Mouse (Mus musculus) gastrocnemius, postnatal 14 days (tissue): Measurements from ENCODE around the gene Hspa12a. TPM values are rescaled to one million over a fixed set of nuclear protein-coding genes. Genes with fewer than 3 reads are reported as not detected.

ENCODE experiments used
- DNase-seq: peaks from one replicate; pipeline ENCODE4 v3.0.0; 2021; ENCODE audit warnings: mixed read lengths
- intact Hi-C: fragments of 180-260 bp; cut with DNase I; formaldehyde crosslinking; loops from one replicate; pipeline ENCODE4 v1.15.1; 2025; ENCODE audit warnings: low total_unique reads
- total RNA-seq, 2 experiments: library from RNA; stranded (reverse); gene quantifications; 2 replicates each; pipeline ENCODE4 v1.2.3; 2021

Hspa12a gene
- total RNA-seq, 2 experiments from 2014 or later: 8.6 to 13.4 TPM

DNA sequence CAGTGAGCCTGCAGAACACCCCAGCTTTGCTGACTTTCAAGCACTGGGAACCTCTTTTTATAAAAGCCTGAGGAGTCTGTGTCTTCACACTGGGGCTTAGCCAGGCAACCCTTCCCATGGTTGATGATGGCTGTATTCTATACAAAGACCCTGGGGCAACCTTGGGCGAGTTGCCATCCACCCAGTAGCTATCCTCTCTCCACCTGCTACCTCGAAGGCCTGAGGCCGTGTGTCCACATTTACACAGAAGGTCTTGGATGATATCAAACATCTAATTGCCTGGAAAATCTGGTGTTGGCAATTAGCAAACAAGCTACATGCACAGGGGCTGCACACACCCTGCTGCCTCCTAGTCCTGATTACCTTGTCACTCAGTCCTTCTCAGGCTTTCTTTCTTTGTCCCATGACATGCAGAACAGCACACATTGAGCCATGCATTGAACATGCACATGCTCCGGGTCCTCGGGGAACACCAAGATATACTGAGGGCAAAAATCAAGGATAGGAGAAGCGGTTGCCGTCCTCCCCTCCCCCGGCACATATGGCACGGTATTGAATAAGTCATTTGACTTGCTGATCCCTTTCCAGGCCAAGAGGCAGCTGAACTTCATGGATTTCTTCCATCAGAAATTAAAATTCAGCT is 112.1 kb downstream of the Hspa12a start:
- intact Hi-C loops: no loop called here
- no peak for DNase-seq

DNA sequence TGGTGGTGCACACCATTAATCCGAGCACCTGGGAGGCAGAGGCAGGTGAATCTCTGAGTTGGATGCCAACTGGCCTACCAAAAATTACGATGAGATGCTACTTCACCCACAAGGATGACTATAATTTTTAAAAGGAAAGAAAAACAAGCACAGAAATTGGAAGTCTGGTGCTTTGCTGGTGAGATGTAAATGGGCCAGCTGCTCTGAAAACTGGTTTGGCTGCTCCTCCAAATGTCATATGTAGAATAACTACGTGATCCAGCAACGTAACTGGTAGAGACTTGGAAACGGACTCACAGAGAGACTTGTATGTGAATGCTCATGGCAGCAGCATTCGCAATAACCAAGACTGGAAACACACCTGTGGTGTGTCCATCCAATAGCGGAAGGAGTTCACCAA is 113.3 kb downstream of the Hspa12a start:
- DNase-seq: no peak
- intact Hi-C loops: no loop called here

DNA sequence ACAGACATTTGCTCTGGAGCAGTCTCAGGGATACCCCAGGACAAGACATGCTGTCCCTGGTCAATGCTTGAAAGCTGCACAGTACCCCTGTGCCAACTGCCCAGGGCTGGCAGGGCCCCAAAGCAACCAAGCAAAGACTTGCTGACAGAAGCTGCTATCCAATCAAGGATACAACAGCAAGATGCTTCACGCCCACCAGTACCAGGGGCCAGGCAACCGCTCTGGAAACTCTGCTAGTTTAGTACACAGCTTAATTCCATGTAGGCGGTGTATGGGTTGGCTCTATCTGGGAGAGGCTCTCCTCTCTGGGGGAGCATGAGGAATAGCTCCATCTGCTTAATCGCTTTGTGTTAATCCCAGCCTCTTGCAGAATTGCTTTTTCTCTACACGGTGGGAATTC is 113.9 kb downstream of the Hspa12a start:
- intact Hi-C loops: no loop called here
- DNase-seq: peak; percentile 38

DNA sequence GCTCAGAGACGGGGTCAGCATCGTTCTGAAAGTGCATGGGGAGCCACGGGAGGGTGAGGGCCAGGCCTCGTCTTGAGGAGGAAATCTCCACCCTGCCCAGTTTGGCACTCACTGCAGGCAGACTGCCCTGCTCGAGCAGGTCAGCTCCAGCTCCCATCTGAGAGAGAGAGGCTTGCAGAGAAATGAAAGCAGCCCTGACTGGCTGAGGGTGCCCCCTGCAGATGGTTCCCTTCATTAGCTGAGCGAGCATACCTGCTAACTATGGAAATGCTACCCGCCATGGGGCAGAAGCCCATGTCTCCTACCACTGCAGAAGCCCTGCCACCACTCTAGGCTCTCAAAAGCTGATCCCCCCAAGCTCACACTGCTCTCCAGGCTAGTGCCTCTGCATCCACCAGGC is 115.8 kb downstream of the Hspa12a start:
- no peak for DNase-seq
- intact Hi-C loops: no loop called here

GRCm38 (mm10) chr19:58824316-58824715 is 119.1 kb downstream of the Hspa12a start:
- DNase-seq: no peak
- intact Hi-C loops: no loop called here

DNA sequence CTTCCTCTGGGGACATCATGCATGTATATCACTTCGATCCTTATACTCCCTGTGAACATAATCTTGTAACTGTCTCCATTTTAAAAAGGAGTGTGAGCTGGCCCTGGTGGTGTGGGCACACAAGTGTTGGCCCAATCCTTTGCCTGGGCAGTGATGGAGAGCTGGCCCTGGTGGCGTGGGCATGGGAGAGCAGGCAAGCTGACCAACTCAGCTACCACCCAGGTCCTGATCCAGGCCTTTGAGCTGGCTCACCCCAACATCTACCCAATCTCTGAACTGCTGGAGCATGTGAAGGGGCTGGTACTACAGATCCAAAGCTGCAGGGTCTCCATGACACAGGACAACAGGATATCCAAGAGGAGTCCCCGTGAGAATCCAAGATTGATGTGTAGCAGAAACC is 120.2 kb downstream of the Hspa12a start:
- no peak for DNase-seq
- intact Hi-C loops: no loop called here

DNA sequence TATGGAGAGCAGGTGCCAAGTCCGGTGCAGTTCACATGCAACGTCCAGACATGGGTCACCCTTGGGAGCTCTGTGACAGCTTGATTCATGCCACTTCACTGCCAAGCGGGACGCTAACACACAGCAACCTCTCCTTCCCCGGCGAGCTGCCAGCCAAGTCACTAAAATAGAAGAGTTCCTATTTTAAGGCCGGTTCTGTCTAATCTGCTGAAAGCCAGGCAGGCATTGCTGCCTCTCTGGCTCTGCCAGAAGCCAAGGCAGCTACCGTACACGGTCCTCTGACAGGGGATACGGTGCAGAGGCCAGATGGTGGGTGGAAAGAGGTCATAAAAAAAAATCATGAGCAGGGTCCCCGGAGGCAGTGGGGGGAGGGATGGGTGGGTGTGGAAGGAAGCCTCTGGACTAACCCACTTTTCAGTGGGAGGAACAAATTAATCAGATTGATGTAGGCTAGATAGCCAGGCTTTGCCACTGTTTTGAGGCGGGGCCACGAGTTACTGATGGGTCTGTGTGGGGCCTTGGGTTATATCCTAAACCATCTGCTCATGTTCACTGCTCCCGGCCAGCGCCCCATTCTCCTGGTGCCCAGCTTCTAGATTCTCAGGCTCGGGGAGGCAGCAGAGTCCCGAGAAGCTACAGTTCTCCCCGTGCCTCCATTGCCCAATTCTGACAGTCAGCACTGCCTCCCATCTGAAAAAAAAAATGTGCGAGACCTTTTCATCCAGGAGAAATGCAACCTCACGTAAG is 120.8 kb downstream of the Hspa12a start:
- intact Hi-C loops: no loop called here

DNA sequence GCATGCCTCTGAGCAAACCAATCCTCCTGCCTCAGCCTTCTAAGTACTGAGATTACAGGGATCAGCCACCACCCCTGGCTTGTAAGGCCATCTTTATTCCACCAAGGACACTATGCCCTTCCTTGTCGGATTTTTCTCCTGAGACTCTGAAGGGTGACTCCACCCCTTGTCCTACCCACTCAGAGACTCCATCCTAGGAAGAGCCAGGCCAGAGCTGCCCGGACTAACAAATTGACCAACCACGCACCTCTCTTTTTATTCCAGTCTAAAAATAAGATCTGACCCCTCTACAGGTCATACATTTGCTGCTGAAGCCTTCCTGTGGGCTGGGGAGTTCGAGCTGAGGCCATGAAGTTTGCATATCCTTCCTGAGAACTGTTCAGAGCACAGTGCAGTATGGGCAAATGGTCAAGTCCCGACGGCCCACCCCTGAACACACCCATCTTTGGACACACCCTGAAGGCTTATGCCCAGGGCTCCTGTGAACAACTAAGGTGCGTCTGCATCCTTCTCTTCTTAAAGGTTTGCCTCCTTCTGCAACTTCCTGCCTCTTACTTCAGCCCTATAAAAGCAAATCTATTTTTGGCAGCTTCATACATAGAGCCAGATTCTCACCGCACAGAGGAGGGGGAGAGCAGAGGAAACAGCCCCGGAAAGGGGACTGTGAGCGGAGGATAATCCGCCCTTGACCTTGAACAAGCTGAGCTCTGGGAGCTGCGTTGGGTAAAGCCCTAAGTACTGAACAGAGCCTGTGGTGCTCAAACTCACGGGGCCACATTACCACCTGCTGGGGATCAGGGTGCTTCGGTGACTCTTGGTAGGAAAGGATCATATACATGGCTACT is 124.7 kb downstream of the Hspa12a start:
- intact Hi-C loops: no loop called here
- DNase-seq: no peak

More for the DNA sequence above, 120.8 kb downstream of the Hspa12a start:
- DNase-seq: peak; percentile 80

DNA sequence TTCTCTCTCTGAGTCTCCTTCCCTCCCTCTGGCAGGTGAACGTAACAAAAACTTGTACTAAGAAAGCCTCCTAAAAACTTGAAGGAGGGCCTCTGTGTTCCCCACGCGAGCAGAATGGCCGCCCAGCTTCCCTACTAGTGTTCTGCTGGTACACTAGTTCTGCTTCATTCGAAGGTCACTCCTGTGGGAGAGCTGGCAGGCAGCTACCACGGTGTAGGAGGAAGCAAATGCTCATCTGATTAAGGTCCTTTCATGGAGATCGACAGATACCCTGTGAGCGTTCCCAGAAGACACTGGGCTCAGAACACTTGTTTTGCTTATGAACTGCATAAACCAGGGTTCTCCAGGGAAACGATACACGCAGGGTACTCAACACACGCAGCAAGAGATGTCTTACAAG is 126.1 kb downstream of the Hspa12a start:
- DNase-seq: no peak
- intact Hi-C loops: no loop called here

- intact Hi-C loops: no loop called here
- peak; percentile 60 for DNase-seq
These were observed 126.9 kb downstream of the Hspa12a start for GRCm38 (mm10) chr19:58816453-58817041.

DNA sequence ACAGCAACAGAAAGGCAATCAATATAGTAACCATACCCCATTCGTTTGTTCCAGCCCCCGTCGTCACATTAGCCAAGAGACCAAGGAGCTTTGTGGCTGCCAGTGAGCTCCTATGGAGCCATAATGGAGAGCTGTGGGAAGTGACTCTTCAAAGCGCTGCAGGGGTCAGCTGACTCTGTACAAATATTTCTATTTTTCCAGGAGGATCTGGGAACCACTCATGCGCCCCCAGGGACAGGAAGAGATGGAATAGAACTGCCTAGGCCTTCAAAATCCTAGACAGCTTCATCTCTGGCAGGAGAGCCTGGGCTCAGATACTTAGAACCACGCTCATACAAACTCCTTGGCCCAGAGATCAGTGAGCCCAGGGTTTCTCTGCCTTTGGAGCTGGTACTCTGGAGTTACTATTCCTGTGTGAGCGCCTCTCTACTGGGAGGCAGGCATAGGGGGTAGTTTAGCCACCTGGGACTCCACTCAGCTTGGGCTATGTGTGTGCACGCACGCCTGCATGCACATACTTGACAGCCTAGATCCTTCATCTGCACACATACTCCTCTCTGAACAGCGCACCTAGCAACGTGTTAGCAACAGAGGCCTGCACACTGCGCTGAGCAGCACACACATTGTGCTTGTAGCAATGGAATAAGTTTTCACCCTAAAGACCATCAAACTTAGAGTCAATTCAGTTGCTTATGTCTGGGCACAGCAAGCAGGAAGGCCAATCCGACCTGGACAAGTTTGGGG is 128.1 kb downstream of the Hspa12a start:
- DNase-seq: no peak
- intact Hi-C loops: no loop called here

GRCm38 (mm10) chr19:58810536-58810935 is 132.9 kb downstream of the Hspa12a start:
- no peak for DNase-seq
- intact Hi-C loops: loop anchor here (2.0 kb wide), 1 partner anchor 92 kb away; no protein-coding TSS in a partner anchor

- intact Hi-C loops: loop anchor here (10.0 kb wide), 1 partner anchor 386 kb away; no protein-coding TSS in a partner anchor
- DNase-seq: no peak
These were observed 134.6 kb downstream of the Hspa12a start for GRCm38 (mm10) chr19:58808864-58809263.

DNA sequence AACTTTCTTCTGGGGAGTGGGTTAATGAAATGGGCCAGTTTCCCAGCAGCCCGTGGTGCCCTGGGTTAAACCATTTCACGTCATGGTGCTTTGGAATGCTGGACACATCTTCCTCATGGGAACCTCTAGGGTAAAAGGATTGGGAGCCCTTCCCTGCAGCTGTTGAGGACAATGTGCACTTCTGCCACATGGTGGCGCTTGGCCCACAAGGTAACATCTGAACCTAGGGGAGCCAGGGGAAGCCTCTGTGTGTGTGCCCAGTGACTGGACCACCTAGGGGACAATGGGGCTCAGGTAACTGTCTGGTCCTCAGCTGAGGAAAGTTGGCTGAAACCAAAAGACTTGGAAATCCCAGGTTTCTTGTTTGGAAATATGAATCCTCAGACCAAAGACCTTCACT is 137.1 kb downstream of the Hspa12a start:
- peak; percentile 78 for DNase-seq
- intact Hi-C loops: loop anchor here (10.0 kb wide), 1 partner anchor 388 kb away; no protein-coding TSS in a partner anchor

GRCm38 (mm10) chr19:58805191-58805779 is 138.2 kb downstream of the Hspa12a start:
- intact Hi-C loops: loop anchor here (10.0 kb wide), 1 partner anchor 390 kb away; no protein-coding TSS in a partner anchor
- no peak for DNase-seq

DNA sequence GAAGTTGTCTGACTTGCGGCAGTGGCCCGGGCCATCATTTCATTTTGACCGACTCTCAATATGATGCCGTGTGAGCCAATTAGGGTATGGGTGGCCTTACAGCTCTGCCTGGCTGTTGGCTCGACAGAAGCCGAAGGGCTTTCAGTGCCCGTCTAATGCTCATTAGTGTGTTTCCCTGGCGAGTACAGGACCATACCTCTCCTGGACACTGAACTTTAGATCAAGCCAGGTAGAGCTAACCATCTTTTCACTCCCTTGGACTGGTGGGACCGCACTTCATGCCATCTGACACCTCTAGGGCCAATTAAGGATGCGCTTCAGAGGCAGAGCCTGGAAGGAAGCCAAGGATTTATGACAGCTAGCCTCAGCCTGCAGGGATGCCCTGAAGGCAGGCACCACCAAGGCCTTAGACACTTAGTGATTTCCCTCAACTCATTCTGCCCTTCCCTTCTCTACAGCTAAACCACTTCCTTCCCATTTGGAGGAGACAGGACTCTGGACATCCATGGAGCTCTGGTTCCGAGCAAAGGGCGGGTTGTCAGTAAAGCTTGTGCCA is 148.3 kb downstream of the Hspa12a start:
- no peak for DNase-seq
- intact Hi-C loops: no loop called here

DNA sequence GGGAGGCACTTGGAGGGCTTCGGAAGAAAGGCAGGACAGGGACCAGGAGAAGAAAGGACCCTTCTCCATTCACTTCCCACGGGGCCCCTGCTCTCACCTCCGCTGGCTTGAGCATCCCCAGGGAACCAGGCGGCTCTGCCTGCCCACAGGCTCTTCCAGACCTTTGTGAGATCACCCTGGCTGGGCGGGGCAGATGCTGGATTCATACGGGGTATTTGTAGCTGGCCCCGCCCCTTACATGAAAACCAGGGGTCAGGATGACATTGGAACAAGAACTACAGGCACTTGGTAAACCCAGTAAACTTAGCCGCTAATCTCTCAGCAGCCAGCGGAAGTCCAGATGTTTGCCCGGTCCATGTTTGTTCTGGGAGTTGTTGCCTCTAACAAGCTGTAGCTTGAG is 149.2 kb downstream of the Hspa12a start, which contains the start of gene 1700019N19Rik:
TSS of gene 1700019N19Rik (minus strand) at position 178 of the 400 bp plus-strand sequence.
- intact Hi-C loops: no loop called here
- DNase-seq: no peak

DNA sequence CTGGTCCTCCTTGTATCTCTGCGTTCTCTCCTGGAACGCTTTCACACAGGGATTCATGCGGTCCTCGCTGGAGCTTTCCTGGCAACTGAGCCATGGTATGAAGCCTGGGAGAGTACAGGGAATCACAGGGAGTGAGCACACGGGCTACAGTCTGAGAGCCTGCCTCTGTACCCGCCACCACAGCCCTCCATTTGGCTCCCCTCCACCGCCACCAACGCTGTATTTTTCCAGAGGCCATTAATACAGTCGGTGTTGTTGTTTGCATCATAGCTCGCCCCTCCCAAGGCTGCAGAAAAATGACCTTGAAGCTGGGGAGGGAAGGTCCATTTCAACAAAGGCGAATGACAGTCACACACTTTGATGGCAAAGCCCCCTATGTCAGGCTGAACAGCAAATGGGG is 154.3 kb downstream of the Hspa12a start:
- DNase-seq: no peak
- intact Hi-C loops: no loop called here
